Mouse (Mus musculus) kidney, embryonic 15.5 days (tissue): ENCODE measurements at regions not wholly inside any gene's neighbourhood (a gene's known extent, or its start where the extent isn't known, plus 50 kb on each side); places are given as distances from the start of the nearest gene placed in this dataset.

ENCODE experiments used
- ATAC-seq: fragments of 200-750 bp; cut with Nextera tagmentation; replicated peaks from 2 replicates; pipeline ENCODE4 v1.8.0; 2017; ENCODE audit warnings: moderate TSS enrichment; ENCODE audit not compliant: low FRiP score
- H3K27ac ChIP-seq: fragments of 300-500 bp; sonication (generic); 2 replicates; pipeline ENCODE4 v1.5.1; 2015; ENCODE audit warnings: mild to moderate bottlenecking, inconsistent platforms
- H3K27me3 ChIP-seq: fragments of 300-500 bp; sonication (generic); 2 replicates; pipeline ENCODE4 v1.6.1; 2015; ENCODE audit warnings: inconsistent platforms
- H3K36me3 ChIP-seq: fragments of 300-500 bp; sonication (generic); 2 replicates; pipeline ENCODE4 v1.6.1; 2015; ENCODE audit warnings: inconsistent platforms
- H3K4me1 ChIP-seq: fragments of 300-500 bp; sonication (generic); 2 replicates; pipeline ENCODE4 v1.6.1; 2015; ENCODE audit warnings: inconsistent platforms
- H3K4me2 ChIP-seq: fragments of 300-500 bp; sonication (generic); 2 replicates; pipeline ENCODE4 v1.6.1; 2015; ENCODE audit warnings: moderate library complexity, mild to moderate bottlenecking, inconsistent platforms
- H3K4me3 ChIP-seq: fragments of 300-500 bp; sonication (generic); replicated peaks from 2 replicates; pipeline ENCODE4 v1.5.1; 2015; ENCODE audit warnings: mild to moderate bottlenecking, inconsistent platforms
- H3K9ac ChIP-seq: fragments of 300-500 bp; sonication (generic); 2 replicates; pipeline ENCODE4 v1.6.1; 2015; ENCODE audit warnings: mild to moderate bottlenecking, inconsistent platforms
- H3K9me3 ChIP-seq: fragments of 300-500 bp; sonication (generic); replicated peaks from 2 replicates; pipeline ENCODE4 v1.6.1; 2016; ENCODE audit warnings: inconsistent platforms
- WGBS: fragments of 180-500 bp; shearing (Covaris S2); methylation state at CpG from one replicate; pipeline ENCODE4 v1.1.7; 2015; ENCODE audit warnings: mixed read lengths; 5-methylcytosine and 5-hydroxymethylcytosine counted together

DNA sequence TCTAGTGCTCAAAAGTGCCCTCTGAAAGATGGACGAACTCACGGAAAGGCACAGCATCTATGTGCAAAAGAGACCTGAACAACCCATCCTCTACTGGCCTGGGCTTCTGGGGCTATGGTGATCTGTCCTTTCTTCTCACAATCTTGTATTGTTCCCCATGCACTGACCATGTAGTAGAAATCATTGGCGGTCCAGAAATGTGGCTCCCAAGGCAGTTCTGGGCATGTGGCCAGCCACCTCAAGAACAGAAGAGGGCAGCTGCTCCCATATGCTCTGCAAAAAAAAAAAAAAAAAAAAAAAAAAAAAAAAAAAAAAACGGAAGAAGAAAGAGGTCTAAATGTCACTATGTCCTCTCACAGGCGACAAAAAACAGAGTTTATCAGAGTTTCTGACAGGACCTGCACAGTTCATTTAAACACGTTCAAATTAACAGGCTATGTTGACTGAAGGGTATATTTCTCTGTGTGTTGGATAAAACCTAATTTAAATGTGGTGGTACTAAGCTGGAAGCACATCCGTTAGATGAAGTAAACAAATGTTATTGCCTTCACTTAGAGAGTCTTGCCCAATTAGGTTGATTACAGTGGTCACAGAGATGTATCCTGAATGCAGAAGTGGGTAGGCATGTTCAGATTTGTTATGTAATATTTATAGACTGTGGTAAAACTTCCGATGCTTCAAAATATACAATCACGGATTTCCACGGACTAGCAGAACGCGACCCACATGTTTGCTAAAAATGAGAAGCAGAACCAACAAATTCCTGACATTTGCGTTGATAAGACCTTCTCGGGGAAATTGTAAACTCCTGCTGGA is 470.9 kb downstream of the Epha4 start:
- no peak overlapping the region for H3K4me3 ChIP-seq
- H3K27me3 ChIP-seq = no peaks in the 10 kb centered on the region
- H3K4me2 ChIP-seq = no peak overlapping the region
- 76% methylated on average over 13 of the region's 14 CpGs for WGBS
- H3K9me3 ChIP-seq = no peaks in the 10 kb centered on the region
- H3K36me3 ChIP-seq = no peaks in the 10 kb centered on the region
- H3K9ac ChIP-seq = no peak overlapping the region
- H3K4me1 ChIP-seq = no peaks in the 10 kb centered on the region
- no peak for ATAC-seq
- no peak overlapping the region for H3K27ac ChIP-seq

DNA sequence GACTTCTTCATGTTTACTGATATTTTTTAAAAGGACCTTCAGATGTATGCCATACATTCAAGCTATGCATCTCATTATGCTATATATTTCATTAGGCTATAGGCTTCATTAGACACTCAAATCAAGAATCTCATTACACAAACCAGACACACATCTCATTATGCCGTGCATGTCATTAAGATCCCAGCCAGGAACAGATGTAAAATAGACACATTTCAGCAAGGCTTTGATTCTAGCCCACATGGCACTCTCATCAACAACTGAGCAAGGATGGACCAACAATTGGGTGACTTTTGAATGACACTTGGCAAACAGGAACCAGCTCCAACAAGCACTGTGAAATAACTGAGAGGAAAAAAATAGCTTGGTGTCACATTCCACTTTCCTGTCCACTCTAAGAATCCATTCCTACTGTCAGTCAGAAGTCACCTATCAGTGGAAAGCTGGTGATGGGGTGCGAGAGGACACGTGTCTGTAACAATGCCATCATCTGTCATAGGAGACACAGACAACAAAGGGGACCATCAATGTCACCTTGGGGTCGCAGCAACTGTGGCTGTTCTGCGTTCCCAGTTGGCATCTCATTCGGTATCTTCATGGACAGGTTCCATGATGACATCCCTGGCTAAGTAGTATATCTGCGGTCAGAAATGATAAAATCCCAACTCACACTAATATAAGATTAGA is 466.0 kb downstream of the Epha4 start:
- WGBS = 89% methylated on average over 7 of the region's 7 CpGs
- Histone ChIP-seq H3K36me3 (no peaks in the 10 kb centered on the region), H3K27me3 (no peaks in the 10 kb centered on the region), H3K9ac (no peak overlapping the region), H3K27ac (no peak overlapping the region), H3K4me1 (no peaks in the 10 kb centered on the region), H3K9me3 (no peaks in the 10 kb centered on the region), H3K4me2 (no peak overlapping the region), H3K4me3 (no peak overlapping the region)
- ATAC-seq = no peak

DNA sequence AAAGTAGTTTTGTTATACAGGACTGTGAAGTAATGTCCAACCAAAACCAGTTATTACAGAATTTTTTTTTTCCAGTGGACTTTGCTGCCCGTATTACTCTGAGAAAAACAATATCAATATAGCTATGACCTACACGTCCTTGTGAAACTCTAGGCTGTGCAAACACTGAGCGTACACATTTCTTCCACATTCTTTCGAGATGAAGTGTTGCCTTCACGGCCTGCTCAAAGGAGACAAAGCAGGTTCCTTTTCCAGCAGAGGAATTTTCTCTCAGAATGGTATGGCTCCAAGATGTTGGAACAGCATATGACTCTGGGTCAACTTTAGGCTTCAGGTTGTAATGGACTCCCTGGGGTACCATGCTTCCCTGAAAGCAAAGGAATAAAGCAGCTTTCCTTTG is 463.6 kb downstream of the Epha4 start:
- WGBS = 72% methylated on average over 5 of the region's 5 CpGs
- no peaks in the 10 kb centered on the region for H3K27me3 ChIP-seq
- no peak overlapping the region for H3K4me3 ChIP-seq
- H3K4me1 ChIP-seq = no peaks in the 10 kb centered on the region
- no peak overlapping the region for H3K27ac ChIP-seq
- no peak for ATAC-seq
- no peak overlapping the region for H3K9ac ChIP-seq
- H3K4me2 ChIP-seq = no peak overlapping the region
- no peaks in the 10 kb centered on the region for H3K9me3 ChIP-seq
- no peaks in the 10 kb centered on the region for H3K36me3 ChIP-seq

DNA sequence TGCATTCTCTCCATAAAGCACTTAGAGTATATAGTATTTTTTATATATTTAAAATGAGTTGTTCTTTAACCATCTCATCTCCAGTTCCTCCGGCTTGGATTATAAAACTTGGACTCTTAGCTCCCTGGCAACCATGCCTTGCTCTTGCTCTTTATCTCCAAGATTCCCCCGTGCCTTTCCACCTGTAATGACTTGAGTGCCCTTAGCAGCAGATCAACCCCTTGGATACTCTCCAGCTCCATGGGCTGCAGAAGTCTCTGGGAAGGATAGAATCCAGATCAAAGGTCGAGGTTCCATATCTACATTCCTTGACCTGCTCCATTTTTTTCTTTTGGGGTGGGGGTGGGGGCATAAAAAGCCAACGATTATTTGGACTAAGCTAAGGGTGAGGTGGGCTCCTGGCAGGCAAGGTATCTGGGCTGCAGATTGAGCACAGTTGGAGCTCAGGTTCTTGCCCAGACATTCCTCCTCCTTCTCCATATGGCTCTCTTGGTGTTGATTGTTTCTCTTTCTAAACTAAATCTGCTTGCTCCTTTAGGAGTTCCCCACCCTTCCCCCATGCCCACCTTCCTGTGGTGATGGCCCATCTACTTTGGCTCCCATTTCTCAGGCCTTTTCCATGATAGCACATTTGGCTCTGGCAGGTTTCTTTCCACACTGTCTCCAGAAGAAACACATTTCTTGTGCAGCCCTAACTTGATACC is 460.9 kb downstream of the Epha4 start:
- 79% methylated on average over 4 of the region's 4 CpGs for WGBS
- Histone ChIP-seq H3K9me3 (no peaks in the 10 kb centered on the region), H3K4me2 (no peak overlapping the region), H3K36me3 (no peaks in the 10 kb centered on the region), H3K9ac (no peak overlapping the region), H3K27ac (no peak overlapping the region), H3K4me3 (no peak overlapping the region), H3K4me1 (no peaks in the 10 kb centered on the region), H3K27me3 (no peaks in the 10 kb centered on the region)
- no peak for ATAC-seq

DNA sequence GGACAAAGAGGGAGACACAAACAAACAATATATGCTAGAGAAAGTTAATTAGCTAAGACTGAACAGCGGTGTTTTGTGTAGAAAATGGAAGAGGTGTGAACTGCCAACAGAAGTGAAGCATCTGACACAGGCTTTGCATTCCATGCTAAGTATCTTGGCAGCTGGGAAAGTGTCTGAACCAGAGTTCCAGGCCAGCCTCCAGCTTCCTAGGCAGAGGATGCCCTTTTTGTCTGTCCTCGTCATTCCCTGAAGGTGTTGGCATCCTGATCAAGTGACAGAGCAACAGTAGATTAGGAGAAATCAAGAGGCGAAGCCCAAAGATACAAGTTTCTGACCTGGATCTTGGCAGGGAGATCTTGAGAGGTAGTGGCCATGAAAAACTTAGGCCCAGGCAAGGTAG is 452.4 kb downstream of the Epha4 start:
- Histone ChIP-seq H3K4me2 (no peak overlapping the region), H3K27me3 (no peaks in the 10 kb centered on the region), H3K4me1 (no peaks in the 10 kb centered on the region), H3K9ac (no peak overlapping the region), H3K27ac (no peak overlapping the region), H3K9me3 (no peaks in the 10 kb centered on the region), H3K36me3 (no peaks in the 10 kb centered on the region), H3K4me3 (no peak overlapping the region)
- WGBS = 83% methylated on average over 3 of the region's 3 CpGs
- no peak for ATAC-seq

DNA sequence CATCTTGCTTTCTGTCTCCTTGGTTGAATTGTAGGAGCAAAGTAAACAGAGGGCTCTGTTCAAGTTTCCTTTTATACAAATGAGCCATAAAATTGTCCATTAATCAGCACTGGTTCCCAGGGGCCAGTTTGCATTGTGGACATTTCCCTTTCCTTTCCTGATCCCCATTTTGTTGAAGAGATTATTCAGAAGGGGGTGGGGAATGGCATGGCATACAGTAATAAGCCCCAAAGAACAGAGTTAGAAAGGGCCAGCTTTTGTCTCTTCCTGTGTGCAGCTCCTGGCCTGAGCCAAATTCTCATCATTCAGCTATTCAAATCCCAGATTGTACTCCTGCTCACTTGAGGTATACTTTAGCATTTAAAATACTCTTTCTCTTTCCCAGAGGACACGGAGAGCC is 441.8 kb downstream of the Epha4 start:
- H3K4me2 ChIP-seq = no peak overlapping the region
- no peak overlapping the region for H3K27ac ChIP-seq
- H3K9me3 ChIP-seq = no peaks in the 10 kb centered on the region
- no peak for ATAC-seq
- H3K4me3 ChIP-seq = no peak overlapping the region
- no peak overlapping the region for H3K9ac ChIP-seq
- H3K36me3 ChIP-seq = no peaks in the 10 kb centered on the region
- H3K4me1 ChIP-seq = peaks cover 15% of the 10 kb centered on the region; the same call in 1 of the 2 replicates
- 58% methylated on average over 1 of the region's 1 CpGs for WGBS
- no peaks in the 10 kb centered on the region for H3K27me3 ChIP-seq

DNA sequence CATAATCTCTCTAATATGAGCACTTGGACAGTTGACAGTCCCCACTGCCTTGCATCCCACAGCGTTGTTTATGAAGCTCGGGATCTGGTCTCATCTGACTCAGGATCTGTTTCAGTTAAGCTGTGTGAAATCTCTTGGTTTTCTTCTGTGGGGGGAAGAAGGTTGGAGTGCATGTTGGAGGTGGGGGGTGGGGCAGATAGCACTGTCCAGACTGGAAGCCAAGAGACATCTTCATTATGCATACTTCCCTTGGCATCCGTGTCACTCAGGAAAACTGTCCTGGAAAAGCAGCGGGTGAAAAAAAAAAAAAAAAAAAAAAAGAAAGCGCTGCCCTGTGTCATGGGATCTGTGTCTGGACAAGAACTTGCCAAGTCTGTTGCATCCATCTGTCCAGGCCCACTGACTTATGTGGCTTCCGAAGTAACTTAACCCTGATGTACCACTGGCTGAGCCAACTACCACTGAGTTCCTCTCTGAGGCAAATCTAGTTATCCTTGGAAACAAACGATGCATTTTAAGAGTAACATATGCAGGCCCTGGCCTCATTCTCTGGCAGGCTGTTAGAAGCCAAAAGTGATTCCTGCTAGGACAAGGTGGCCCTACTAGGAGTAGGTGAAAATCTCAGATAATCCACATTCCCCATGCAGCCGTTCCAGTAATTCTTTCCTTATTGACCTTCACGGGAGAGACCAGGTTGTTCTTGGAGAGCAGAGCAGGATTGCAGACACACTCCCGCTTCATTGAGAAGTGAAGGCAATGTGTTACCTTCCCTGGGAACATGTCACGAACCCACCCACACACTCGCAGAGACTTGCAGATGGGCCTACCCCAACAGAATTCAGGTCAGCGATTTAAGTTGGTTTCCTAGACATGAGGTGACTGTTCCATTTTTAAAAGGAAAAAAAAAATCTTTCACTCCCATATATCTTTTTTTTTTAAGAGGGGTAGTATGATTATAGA is 439.7 kb downstream of the Epha4 start:
- WGBS = 78% methylated on average over 13 of the region's 13 CpGs
- H3K9ac ChIP-seq = no peak overlapping the region
- no peak overlapping the region for H3K4me3 ChIP-seq
- H3K9me3 ChIP-seq = no peaks in the 10 kb centered on the region
- H3K4me1 ChIP-seq = peaks cover 15% of the 10 kb centered on the region; the same call in 1 of the 2 replicates
- H3K36me3 ChIP-seq = no peaks in the 10 kb centered on the region
- no peak overlapping the region for H3K27ac ChIP-seq
- ATAC-seq = no peak
- H3K4me2 ChIP-seq = no peak overlapping the region
- no peaks in the 10 kb centered on the region for H3K27me3 ChIP-seq

DNA sequence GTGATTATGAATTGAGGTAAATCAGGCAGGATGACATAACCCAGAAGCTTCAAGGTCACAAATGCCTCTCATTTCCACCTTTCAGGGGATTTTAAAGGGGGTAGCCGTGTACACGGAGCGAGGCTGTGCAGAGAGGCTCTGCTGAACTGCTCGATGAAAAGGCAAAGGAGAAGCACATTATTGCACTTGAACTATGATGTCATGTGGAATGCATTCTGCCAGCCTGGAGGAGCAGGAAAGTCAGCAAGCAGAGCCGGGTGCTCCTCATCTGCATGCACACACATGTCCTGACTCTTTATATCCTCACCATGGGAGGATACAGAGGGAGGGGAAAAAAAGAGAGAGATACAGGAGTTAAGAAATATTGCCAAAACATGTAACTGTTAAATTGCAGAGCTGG is 434.1 kb downstream of the Epha4 start:
- no peak overlapping the region for H3K9ac ChIP-seq
- peaks cover 23% of the 10 kb centered on the region for H3K4me1 ChIP-seq
- H3K27me3 ChIP-seq = no peaks in the 10 kb centered on the region
- no peak overlapping the region for H3K27ac ChIP-seq
- no peaks in the 10 kb centered on the region for H3K9me3 ChIP-seq
- no peak overlapping the region for H3K4me2 ChIP-seq
- no peak overlapping the region for H3K4me3 ChIP-seq
- WGBS = 50% methylated on average over 5 of the region's 5 CpGs
- H3K36me3 ChIP-seq = no peaks in the 10 kb centered on the region
- no peak for ATAC-seq

DNA sequence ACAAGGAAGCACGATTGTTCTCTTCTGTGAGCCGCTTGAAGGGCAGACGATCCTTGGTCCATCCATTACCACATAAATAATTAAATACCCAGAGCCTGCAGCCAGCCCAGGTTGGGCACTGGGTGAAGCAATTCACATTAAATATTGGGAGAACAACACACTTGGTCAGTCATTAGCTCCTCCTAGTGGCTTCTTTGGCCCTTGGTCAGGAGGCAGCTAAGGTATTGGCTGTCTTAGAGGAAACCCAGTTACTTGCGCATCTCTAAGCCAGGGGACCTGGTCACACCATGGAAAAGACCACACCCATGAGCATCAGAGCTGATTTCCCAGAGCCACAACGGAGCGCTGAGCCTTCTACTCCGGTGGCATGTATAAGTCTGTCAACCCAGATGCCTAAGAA is 433.2 kb downstream of the Epha4 start:
- H3K4me2 ChIP-seq = no peak overlapping the region
- no peak overlapping the region for H3K4me3 ChIP-seq
- H3K27me3 ChIP-seq = no peaks in the 10 kb centered on the region
- no peak overlapping the region for H3K27ac ChIP-seq
- WGBS = 55% methylated on average over 7 of the region's 7 CpGs
- H3K9me3 ChIP-seq = no peaks in the 10 kb centered on the region
- H3K9ac ChIP-seq = no peak overlapping the region
- no peak for ATAC-seq
- H3K4me1 ChIP-seq = peaks cover 23% of the 10 kb centered on the region
- no peaks in the 10 kb centered on the region for H3K36me3 ChIP-seq

DNA sequence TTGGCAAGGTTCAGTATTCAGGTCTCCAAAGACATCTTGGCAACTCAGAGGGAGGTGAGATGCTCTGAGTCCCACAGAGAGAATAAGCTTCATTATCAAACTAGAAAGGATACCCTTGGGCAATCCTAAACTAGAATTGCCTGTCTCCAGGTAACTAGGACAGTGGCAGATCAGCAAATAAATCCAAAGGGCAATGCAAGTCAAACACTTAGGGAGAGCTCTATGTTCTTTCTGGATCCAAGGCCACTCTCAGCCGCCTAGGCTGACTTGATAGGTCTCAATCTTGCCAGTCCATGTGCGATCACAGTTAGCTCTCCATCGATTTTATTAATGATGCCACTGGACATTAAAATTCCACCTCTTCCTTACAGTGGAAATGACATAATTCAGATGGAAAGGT is 432.5 kb downstream of the Epha4 start:
- H3K27me3 ChIP-seq = no peaks in the 10 kb centered on the region
- WGBS = 88% methylated on average over 3 of the region's 3 CpGs

DNA sequence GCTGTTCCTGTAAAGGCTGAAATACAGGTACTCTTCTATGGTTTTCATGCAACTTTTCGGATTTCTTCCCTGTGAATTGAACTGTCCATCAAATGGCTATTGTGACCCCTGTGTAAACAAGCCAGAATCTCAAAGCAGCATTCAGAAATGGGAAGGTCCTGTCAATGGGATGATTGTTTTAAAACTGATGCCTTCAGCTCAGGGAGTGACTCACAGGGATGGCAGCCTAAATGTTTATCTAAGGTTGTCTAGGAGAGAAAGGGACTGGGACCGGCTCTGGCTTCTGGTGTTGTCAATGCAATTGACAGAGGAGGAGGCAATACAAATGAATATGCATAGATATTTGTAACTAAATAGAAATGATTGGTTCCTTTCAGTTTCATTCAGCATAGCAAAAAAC is 421.3 kb downstream of the Epha4 start:
- WGBS = 58% methylated on average over 2 of the region's 2 CpGs
- no peak for ATAC-seq

More for the DNA sequence above, 432.5 kb downstream of the Epha4 start:
- Histone ChIP-seq H3K9ac (no peak overlapping the region), H3K4me3 (no peak overlapping the region), H3K27ac (no peak overlapping the region), H3K9me3 (no peaks in the 10 kb centered on the region), H3K4me2 (no peak overlapping the region), H3K4me1 (peaks cover 23% of the 10 kb centered on the region), H3K36me3 (no peaks in the 10 kb centered on the region)
- ATAC-seq = no peak

More for the DNA sequence above, 421.3 kb downstream of the Epha4 start:
- H3K4me3 ChIP-seq = no peak overlapping the region
- H3K9ac ChIP-seq = no peak overlapping the region
- H3K27me3 ChIP-seq = no peaks in the 10 kb centered on the region
- no peak overlapping the region for H3K4me2 ChIP-seq
- H3K9me3 ChIP-seq = no peaks in the 10 kb centered on the region
- H3K4me1 ChIP-seq = no peaks in the 10 kb centered on the region
- H3K36me3 ChIP-seq = no peaks in the 10 kb centered on the region
- no peak overlapping the region for H3K27ac ChIP-seq
